In the genomic region with DNA sequence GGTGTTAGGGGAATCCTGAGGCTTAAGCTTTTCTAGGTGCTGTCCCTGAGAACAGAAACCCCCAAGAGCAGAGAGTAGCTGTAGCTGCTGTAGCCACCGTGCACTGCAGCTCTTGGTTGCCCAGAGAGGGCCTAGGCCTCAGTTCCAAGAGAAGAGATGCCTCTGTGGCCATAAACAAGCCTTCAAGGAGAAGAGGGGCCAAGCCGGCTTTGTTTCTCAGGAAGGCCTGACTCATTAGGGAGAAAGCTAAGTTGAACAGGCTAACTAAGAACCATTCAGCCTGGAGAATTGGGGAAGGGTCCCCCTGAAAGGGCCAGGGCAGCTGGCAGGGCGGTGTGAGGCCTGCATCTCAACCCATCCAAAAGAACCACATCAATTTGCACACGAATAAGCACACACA, we compare ENCODE assay signal across 9 mouse cellular contexts.
DNase-seq lines count a peak whose midpoint lies in the region; ATAC-seq and TF ChIP-seq lines count a peak whose summit lies in the region.
"Had no signal": no experiment of that assay in that cellular context is flagged by ENCODE, and none has a peak within 500 bp of the region (broad histone marks: within the 10 kb centered on the region; RNA-seq: fewer than 3 reads in every experiment).

No protein-coding gene starts in this region.

- peak overlapping the region; percentile 56 for H3K27ac ChIP-seq in kidney, embryonic 15.5 days
- H3K27ac ChIP-seq in ES-E14 (ENCODE audit: insufficient read depth, low read depth, low read length, poor library complexity, severe bottlenecking), result peak overlapping the region; percentile 95
- H3K27ac ChIP-seq in forebrain, embryonic 12.5 days, result peak overlapping the region; percentile 98
- H3K27ac ChIP-seq in midbrain, embryonic 12.5 days (replicated peaks), result peak overlapping the region; percentile 88
- H3K27ac ChIP-seq: limb, embryonic 12.5 days had no signal

- H3K27me3 ChIP-seq in kidney, embryonic 15.5 days, result no peaks in the 10 kb centered on the region
- no peaks in the 10 kb centered on the region for H3K27me3 ChIP-seq in forebrain, embryonic 12.5 days
- H3K27me3 ChIP-seq in midbrain, embryonic 12.5 days, result no peaks in the 10 kb centered on the region
- H3K27me3 ChIP-seq: limb, embryonic 12.5 days had no signal

- no peak overlapping the region for H3K4me2 ChIP-seq in kidney, embryonic 15.5 days
- 0 out of 2 replicates have a peak overlapping the region, but pooled peaks have one; percentile 0 for H3K4me2 ChIP-seq in forebrain, embryonic 12.5 days
- no peak overlapping the region for H3K4me2 ChIP-seq in midbrain, embryonic 12.5 days (replicated peaks)
- H3K4me2 ChIP-seq: limb, embryonic 12.5 days had no signal

- 0 out of 2 replicates have a peak, but pooled peaks cover 6% of the 10 kb centered on the region for H3K36me3 ChIP-seq in kidney, embryonic 15.5 days
- peaks cover 7% of the 10 kb centered on the region; the same call in 1 of the 2 replicates for H3K36me3 ChIP-seq in ES-E14 (ENCODE audit: control insufficient read depth, insufficient read depth, low read length, poor library complexity, severe bottlenecking)
- H3K36me3 ChIP-seq in forebrain, embryonic 12.5 days (replicated peaks), result 0 out of 2 replicates have a peak, but pooled peaks cover 1% of the 10 kb centered on the region
- H3K36me3 ChIP-seq in midbrain, embryonic 12.5 days, result 0 out of 2 replicates have a peak, but pooled peaks cover 4% of the 10 kb centered on the region
- H3K36me3 ChIP-seq: limb, embryonic 12.5 days had no signal

- H3K9me3 ChIP-seq in kidney, embryonic 15.5 days (replicated peaks), result no peaks in the 10 kb centered on the region
- no peaks in the 10 kb centered on the region for H3K9me3 ChIP-seq in ES-E14 (ENCODE audit: control insufficient read depth, insufficient read depth, low read depth, low read length)
- no peaks in the 10 kb centered on the region for H3K9me3 ChIP-seq in forebrain, embryonic 12.5 days
- H3K9me3 ChIP-seq in midbrain, embryonic 12.5 days, result no peaks in the 10 kb centered on the region
- H3K9me3 ChIP-seq: limb, embryonic 12.5 days had no signal

- no peak overlapping the region for H3K9ac ChIP-seq in kidney, embryonic 15.5 days
- peak overlapping the region; percentile 3; the same call in 1 of the 2 replicates for H3K9ac ChIP-seq in ES-E14 (ENCODE audit: insufficient read depth, low read depth, low read length, poor library complexity, severe bottlenecking)
- H3K9ac ChIP-seq in forebrain, embryonic 12.5 days, result peak overlapping the region; percentile 44; the same call in 1 of the 2 replicates
- H3K9ac ChIP-seq in midbrain, embryonic 12.5 days (replicated peaks), result peak overlapping the region; percentile 34; the same call in 1 of the 2 replicates
- H3K9ac ChIP-seq: limb, embryonic 12.5 days had no signal

- ATAC-seq in kidney, embryonic 15.5 days (replicated peaks; ENCODE audit: low FRiP score), result no peak
- peak; percentile 87 for ATAC-seq in forebrain, embryonic 12.5 days (ENCODE audit: low FRiP score)
- ATAC-seq in midbrain, embryonic 12.5 days (ENCODE audit: low FRiP score, low read depth), result peak; percentile 66; the same call in 1 of the 2 replicates
- ATAC-seq in erythroid progenitor cell, adult 5-6 weeks (replicated peaks; ENCODE audit: low FRiP score, poor library complexity, severe bottlenecking), result no peak

- 47% methylated on average over 4 of the region's 4 CpGs for WGBS in kidney, embryonic 15.5 days
- WGBS in forebrain, embryonic 12.5 days, result 5% methylated on average over 4 of the region's 4 CpGs
- WGBS in midbrain, embryonic 12.5 days, result 16% methylated on average over 4 of the region's 4 CpGs

- in situ Hi-C loops in ES-E14 (cut with MboI; ENCODE audit: low sequenced_read_pairs in 2 of 2, unreplicated experiment in 2 of 2), result no loop called here

- no peak overlapping the region for H3K4me3 ChIP-seq in kidney, embryonic 15.5 days (replicated peaks)
- H3K4me3 ChIP-seq in ES-E14 (ENCODE audit: insufficient read depth in 1 of 2, low read depth in 1 of 2, low read length in 2 of 2, poor library complexity in 1 of 2, severe bottlenecking in 1 of 2), result no peak overlapping the region
- no peak overlapping the region for H3K4me3 ChIP-seq in forebrain, embryonic 12.5 days (replicated peaks)
- H3K4me3 ChIP-seq in midbrain, embryonic 12.5 days, result no peak overlapping the region
- H3K4me3 ChIP-seq: limb, embryonic 12.5 days had no signal

- DNase-seq in kidney, adult 18-20 months, result no peak
- DNase-seq in ES-E14 (ENCODE audit: low read depth, low spot score) (no peak), adipocyte (ENCODE audit: low spot score) (no peak)
- DNase-seq in lung, postnatal 4 days, result no peak

- peaks cover 74% of the 10 kb centered on the region for H3K4me1 ChIP-seq in kidney, embryonic 15.5 days
- H3K4me1 ChIP-seq in ES-E14 (ENCODE audit: control insufficient read depth in 2 of 2, insufficient read depth in 2 of 2, low read length in 2 of 2, poor library complexity in 1 of 2), result peaks cover 17 to 42% of the 10 kb centered on the region in 2 experiments
- H3K4me1 ChIP-seq in forebrain, embryonic 12.5 days, result peaks cover 80% of the 10 kb centered on the region
- H3K4me1 ChIP-seq in midbrain, embryonic 12.5 days, result peaks cover 89% of the 10 kb centered on the region

TF ChIP-seq in ES-E14, 5 proteins besides CTCF, POLR2A, EP300 and RAD21:
- TF ChIP-seq CHD2 (IDR thresholded peaks at IDR 0.05; ENCODE audit: low read depth, low read length), result no peak
- TF ChIP-seq ZC3H11A (IDR thresholded peaks at IDR 0.05; ENCODE audit: borderline replicate concordance, low read depth, low read length), result no peak
- no peak for TF ChIP-seq MAFK (IDR thresholded peaks at IDR 0.05; ENCODE audit: insufficient read depth, low read depth, low read length)
- no peak for TF ChIP-seq ZNF384 (IDR thresholded peaks at IDR 0.05; ENCODE audit: low read depth, low read length)
- no peak for TF ChIP-seq HCFC1 (IDR thresholded peaks at IDR 0.05; ENCODE audit: borderline replicate concordance, insufficient read depth, low read length)
TF ChIP-seq in ES-E14: peak in this region for 0.

Comparison
In these comparisons a context has a peak if more than half of its experiments do, and no peak if none do; other contexts are left out.
1. ATAC-seq: peak in forebrain, embryonic 12.5 days (single experiment) and midbrain, embryonic 12.5 days (single experiment); none in kidney, embryonic 15.5 days (single experiment) and erythroid progenitor cell, adult 5-6 weeks (single experiment).
2. Peak in every context shown above with its lines, with median percentiles within 50 percentile points of each other: H3K27ac ChIP-seq.